Mouse (Mus musculus): ENCODE results near the gene Car10. TPM values are rescaled to one million over a fixed set of nuclear protein-coding genes. Genes with fewer than 3 reads are reported as not detected.

Car10 gene
- not detected for polyA plus RNA-seq (2014; fragmentation: Illumina TruSeq; extraction: RNeasy Lipid Tissue Mini Kit (QIAGEN cat#74804); ENCODE audit: low replicate concordance)

DNA sequence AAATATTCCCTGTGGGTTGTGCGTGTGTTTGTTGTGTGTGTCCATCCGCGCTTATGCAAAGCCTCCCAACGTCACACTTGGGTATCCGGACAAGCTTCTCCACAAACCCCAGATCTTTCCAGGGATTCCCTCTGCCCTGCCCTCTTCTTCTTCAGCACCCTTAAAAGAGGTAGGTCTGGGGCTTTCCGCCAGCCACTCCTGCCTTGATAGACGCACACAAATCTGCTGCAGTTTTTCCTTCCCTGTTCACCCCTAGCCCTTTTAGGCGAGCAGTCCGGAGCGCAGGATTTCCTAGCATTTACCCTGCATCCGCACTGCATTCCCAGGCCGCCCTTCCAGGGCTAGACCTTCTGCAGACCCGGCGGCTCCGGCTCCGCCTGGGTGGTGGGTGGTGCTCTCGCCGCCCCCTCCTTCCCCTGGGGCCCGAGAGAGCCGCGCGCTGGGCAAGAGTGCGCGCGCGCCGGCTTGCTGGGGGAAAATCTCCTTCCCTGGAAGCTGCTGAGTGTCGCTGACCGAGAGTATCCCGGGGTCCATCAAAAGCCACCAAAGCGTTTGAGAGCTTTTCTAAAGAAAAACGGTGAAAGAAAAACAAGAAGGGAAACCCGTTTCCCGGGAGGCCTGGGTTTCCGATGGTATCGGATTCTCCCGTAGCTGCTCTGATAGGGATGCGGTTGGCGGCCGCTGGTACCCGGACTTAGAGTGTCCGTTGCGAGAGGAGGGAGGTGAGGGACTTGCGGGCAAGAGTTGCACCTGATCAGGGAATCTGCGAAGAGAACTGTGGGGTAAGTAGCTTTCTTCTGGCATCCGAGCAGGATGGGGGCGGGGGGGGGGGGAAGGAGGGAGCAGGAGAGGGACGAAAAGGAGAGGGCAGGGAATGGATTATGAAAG is at the start of gene Car10:
Gene Car10, plus strand, starts transcription at position 88 of the 888 bp plus-strand sequence.

